Comparison of ENCODE assay signal across 30 mouse cellular contexts in genomic region chr15:8874884-8875493, GRCm38 (mm10).
A peak's percentile ranks its signal among the peaks of the same experiment; 100 is the strongest.
DNase-seq lines count a peak whose midpoint lies in the region; ATAC-seq and TF ChIP-seq lines count a peak whose summit lies in the region.
"Had no signal": no experiment of that assay in that cellular context is flagged by ENCODE, and none has a peak within 500 bp of the region (broad histone marks: within the 10 kb centered on the region; RNA-seq: fewer than 3 reads in every experiment).

No protein-coding gene starts in this region.

- no peak overlapping the region for H3K4me3 ChIP-seq in limb, embryonic 13.5 days
- H3K4me3 ChIP-seq in limb, embryonic 10.5 days, result no peak overlapping the region
- H3K4me3 ChIP-seq in cortical plate, adult 2 months (ENCODE audit: insufficient read depth, low read length), result no peak overlapping the region
- no peak overlapping the region for H3K4me3 ChIP-seq in forebrain, embryonic 11.5 days (ENCODE audit: low read depth, low read length)
- H3K4me3 ChIP-seq: embryonic facial prominence, embryonic 10.5 days; embryonic facial prominence, embryonic 15.5 days; heart, embryonic 13.5 days; limb, embryonic 15.5 days; liver, embryonic 13.5 days; midbrain, embryonic 10.5 days; midbrain, embryonic 15.5 days; neural tube, embryonic 15.5 days; stomach, embryonic 15.5 days had no signal

- H3K4me2 ChIP-seq in limb, embryonic 13.5 days (replicated peaks), result no peak overlapping the region; the same call in 1 of the 2 replicates
- H3K4me2 ChIP-seq in forebrain, embryonic 11.5 days (ENCODE audit: low read depth, low read length, severe bottlenecking), result no peak overlapping the region
- H3K4me2 ChIP-seq: embryonic facial prominence, embryonic 15.5 days; heart, embryonic 13.5 days; hindbrain, embryonic 14.5 days; limb, embryonic 15.5 days; liver, embryonic 13.5 days; midbrain, embryonic 15.5 days; neural tube, embryonic 15.5 days; stomach, embryonic 15.5 days had no signal

- H3K4me1 ChIP-seq in limb, embryonic 13.5 days, result 0 out of 2 replicates have a peak, but pooled peaks cover 8% of the 10 kb centered on the region
- H3K4me1 ChIP-seq in limb, embryonic 10.5 days, result no peaks in the 10 kb centered on the region
- H3K4me1 ChIP-seq in cortical plate, adult 2 months (ENCODE audit: control insufficient read depth, insufficient read depth, low read length), result no peaks in the 10 kb centered on the region
- no peaks in the 10 kb centered on the region for H3K4me1 ChIP-seq in forebrain, embryonic 11.5 days (replicated peaks; ENCODE audit: control insufficient read depth, insufficient read depth, low read length)
- H3K4me1 ChIP-seq: embryonic facial prominence, embryonic 10.5 days; embryonic facial prominence, embryonic 15.5 days; heart, embryonic 13.5 days; limb, embryonic 15.5 days; liver, embryonic 13.5 days; midbrain, embryonic 10.5 days; midbrain, embryonic 15.5 days; neural tube, embryonic 15.5 days; stomach, embryonic 15.5 days had no signal

- H3K27me3 ChIP-seq in limb, embryonic 13.5 days, result no peaks in the 10 kb centered on the region
- H3K27me3 ChIP-seq in limb, embryonic 10.5 days (ENCODE audit: low read depth, poor library complexity, severe bottlenecking), result no peaks in the 10 kb centered on the region
- H3K27me3 ChIP-seq in forebrain, embryonic 11.5 days (ENCODE audit: control insufficient read depth, insufficient read depth, low read length), result no peaks in the 10 kb centered on the region
- H3K27me3 ChIP-seq: embryonic facial prominence, embryonic 15.5 days; heart, embryonic 13.5 days; limb, embryonic 15.5 days; liver, embryonic 13.5 days; midbrain, embryonic 15.5 days; neural tube, embryonic 15.5 days; Patski; stomach, embryonic 15.5 days had no signal

- H3K9ac ChIP-seq in limb, embryonic 13.5 days, result no peak overlapping the region
- H3K9ac ChIP-seq in forebrain, embryonic 11.5 days (ENCODE audit: low read length), result no peak overlapping the region
- H3K9ac ChIP-seq: embryonic facial prominence, embryonic 15.5 days; heart, embryonic 13.5 days; hindbrain, embryonic 14.5 days; limb, embryonic 15.5 days; liver, embryonic 13.5 days; midbrain, embryonic 15.5 days; neural tube, embryonic 15.5 days; stomach, embryonic 15.5 days had no signal

- H3K9me3 ChIP-seq in limb, embryonic 13.5 days, result no peaks in the 10 kb centered on the region
- no peaks in the 10 kb centered on the region for H3K9me3 ChIP-seq in limb, embryonic 10.5 days (replicated peaks)
- no peaks in the 10 kb centered on the region for H3K9me3 ChIP-seq in forebrain, embryonic 11.5 days (ENCODE audit: control insufficient read depth, low read length)
- H3K9me3 ChIP-seq: embryonic facial prominence, embryonic 10.5 days; embryonic facial prominence, embryonic 15.5 days; G1E; heart, embryonic 13.5 days; limb, embryonic 15.5 days; liver, embryonic 13.5 days; midbrain, embryonic 10.5 days; midbrain, embryonic 15.5 days; neural tube, embryonic 15.5 days; stomach, embryonic 15.5 days had no signal

- no peak for TF ChIP-seq POLR2A in cortical plate, adult 2 months (IDR thresholded peaks at IDR 0.05; ENCODE audit: extremely low read depth, insufficient read depth, low read length)

- WGBS in limb, embryonic 13.5 days, result 70% methylated on average over 9 of the region's 9 CpGs
- 87% methylated on average over 9 of the region's 9 CpGs for WGBS in limb, embryonic 10.5 days
- 88% methylated on average over 9 of the region's 9 CpGs for WGBS in forebrain, embryonic 11.5 days

- DNase-seq in frontal cortex, postnatal 25 days (ENCODE audit: low spot score in 2 of 2), result no peak
- no peak for DNase-seq in limb, embryonic 10.5 days (ENCODE audit: low spot score)
- DNase-seq in lung, postnatal 25 days (ENCODE audit: low spot score), result no peak
- DNase-seq in forebrain, embryonic 11.5 days (ENCODE audit: low spot score), result no peak
- DNase-seq: adrenal gland, postnatal 14 days; cerebellum, adult 18-20 months; cerebellum, postnatal 14 days; heart, postnatal 10 days; kidney, adult 9 months; kidney, postnatal 10 days; liver, embryonic 13.5 days; lung, adult 18-20 months; thymus, postnatal 14 days had no signal

- no peak overlapping the region; the same call in 1 of the 2 replicates for H3K27ac ChIP-seq in limb, embryonic 13.5 days
- no peak overlapping the region for H3K27ac ChIP-seq in limb, embryonic 10.5 days
- 0 out of 2 replicates have a peak overlapping the region, but pooled peaks have one; percentile 0 for H3K27ac ChIP-seq in cortical plate, adult 2 months (ENCODE audit: insufficient read depth, low read length)
- H3K27ac ChIP-seq in forebrain, embryonic 11.5 days (ENCODE audit: low read depth, low read length), result no peak overlapping the region
- H3K27ac ChIP-seq: embryonic facial prominence, embryonic 10.5 days; embryonic facial prominence, embryonic 15.5 days; heart, embryonic 13.5 days; hindbrain, embryonic 14.5 days; limb, embryonic 15.5 days; liver, embryonic 13.5 days; midbrain, embryonic 10.5 days; midbrain, embryonic 15.5 days; neural tube, embryonic 15.5 days; stomach, embryonic 15.5 days had no signal

- peak; percentile 91 for ATAC-seq in frontal cortex, adult (ENCODE audit: low TSS enrichment)
- ATAC-seq in limb, embryonic 13.5 days (ENCODE audit: low FRiP score, low read depth), result peak; percentile 71; the same call in 1 of the 2 replicates
- ATAC-seq in forebrain, embryonic 11.5 days (replicated peaks; ENCODE audit: low FRiP score), result no peak
- ATAC-seq: forebrain, embryonic 14.5 days; intestine, postnatal 0 days; lung, postnatal 0 days; midbrain, embryonic 15.5 days; Patski had no signal

- H3K36me3 ChIP-seq in limb, embryonic 13.5 days, result no peaks in the 10 kb centered on the region
- H3K36me3 ChIP-seq in limb, embryonic 10.5 days, result no peaks in the 10 kb centered on the region
- no peaks in the 10 kb centered on the region for H3K36me3 ChIP-seq in forebrain, embryonic 11.5 days (ENCODE audit: control insufficient read depth, insufficient read depth, low read length)
- H3K36me3 ChIP-seq: embryonic facial prominence, embryonic 10.5 days; embryonic facial prominence, embryonic 15.5 days; G1E; heart, embryonic 13.5 days; limb, embryonic 15.5 days; liver, embryonic 13.5 days; midbrain, embryonic 10.5 days; midbrain, embryonic 15.5 days; neural tube, embryonic 15.5 days; stomach, embryonic 15.5 days had no signal

- TF ChIP-seq CTCF in cortical plate, adult 2 months (IDR thresholded peaks at IDR 0.05; ENCODE audit: extremely low read depth, insufficient read depth, low read length), result no peak
